Mouse (Mus musculus): Measurements from ENCODE around the gene Igsf21. TPM values are rescaled to one million over a fixed set of nuclear protein-coding genes. Genes with fewer than 3 reads are reported as not detected.

Gene Igsf21
- 21.1 and 23.9 TPM in 2 replicates for polyA plus RNA-seq (2012; rRNA removed)

GRCm38 (mm10) chr4:140246180-140247005 lies at the start of gene Igsf21:
Gene Igsf21 (minus strand): TSS chr4:140246784.

Measured in central nervous system, embryonic 18 days (tissue).